Mouse (Mus musculus): ENCODE measurements at regions not wholly inside any gene's neighbourhood (a gene's known extent, or its start where the extent isn't known, plus 50 kb on each side); places are given as distances from the start of the nearest gene placed in this dataset.
"Not testable (repeated sequence)": the region's sequence is repeated elsewhere in the genome, so short reads cannot be mapped to it uniquely, and the experiment has no call there.

- peak; percentile 39 to 43 for DNase-seq
Measured at GRCm38 (mm10) chr16:50847693-50848092, 256.7 kb upstream of the Ccdc54 start.

DNA sequence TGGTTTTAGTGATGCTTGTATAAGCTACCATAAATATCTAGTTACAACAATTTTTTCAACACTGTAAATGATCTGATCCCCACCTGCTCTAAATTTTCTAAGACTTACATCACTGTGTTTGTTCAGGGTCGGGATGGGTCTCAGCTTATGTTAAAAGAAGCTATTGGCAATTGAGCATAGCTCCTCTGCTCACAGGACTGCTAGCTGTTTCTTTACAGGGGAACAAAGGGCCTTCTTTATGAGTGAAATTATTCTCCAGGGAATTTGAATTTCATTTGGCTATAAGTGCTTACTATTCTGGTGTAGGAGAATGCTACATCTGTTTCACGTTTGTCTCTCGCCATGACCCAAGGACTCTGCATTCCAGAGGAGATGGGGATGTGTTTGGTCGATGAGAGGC, 255.6 kb upstream of the Ccdc54 start:
- DNase-seq: no peak

DNA sequence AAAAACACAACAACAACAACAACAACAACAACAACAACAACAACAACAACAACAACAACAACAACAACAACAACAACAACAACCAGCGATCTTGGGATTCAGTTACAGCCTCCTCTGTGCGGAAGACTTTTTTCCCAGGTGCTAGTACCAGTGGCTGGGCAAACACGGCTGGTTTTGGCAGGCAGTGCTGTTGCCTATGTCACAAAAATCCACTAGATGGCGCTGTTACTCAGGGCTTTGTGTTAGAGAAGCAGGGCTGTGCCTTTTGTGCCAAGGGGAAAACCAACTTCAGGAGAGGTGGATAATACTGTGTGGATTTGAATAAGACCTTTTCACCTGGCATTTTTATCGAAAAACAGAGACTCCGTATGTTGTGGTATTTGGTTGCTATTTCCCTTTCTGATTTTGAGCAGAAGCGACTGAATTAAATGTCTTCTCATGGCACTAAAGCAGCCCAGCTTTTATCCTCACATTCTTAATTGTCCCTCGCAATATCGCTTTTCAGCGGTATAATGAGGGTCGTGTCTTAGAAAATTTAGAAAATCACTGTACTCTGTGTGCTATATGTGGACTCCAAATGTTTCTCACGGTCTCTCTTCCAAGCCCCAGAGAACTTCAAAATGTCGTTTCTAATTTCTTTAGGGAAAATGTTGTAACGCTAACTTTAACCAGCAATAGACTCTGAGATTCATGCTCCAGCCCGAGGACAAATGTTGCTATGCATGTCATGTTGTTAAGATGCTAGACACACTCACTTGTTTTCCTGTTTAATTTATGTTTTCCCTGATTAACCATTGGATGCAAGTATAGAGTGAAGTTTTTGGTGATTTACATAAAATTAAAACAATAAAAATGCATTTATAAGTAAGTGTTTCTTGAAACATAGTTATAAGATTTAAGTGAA, 251.0 kb upstream of the Ccdc54 start:
- peak; percentile 86 to 87 for DNase-seq

- peak in 1 of 2 experiments; percentile 20 for DNase-seq
Measured at GRCm38 (mm10) chr16:50841205-50841604, 250.3 kb upstream of the Ccdc54 start.

GRCm38 (mm10) chr16:50839665-50840064, 248.7 kb upstream of the Ccdc54 start:
- DNase-seq: peak in 1 of 2 experiments; percentile 9

GRCm38 (mm10) chr16:50837416-50837815, 246.5 kb upstream of the Ccdc54 start:
- no peak for DNase-seq

GRCm38 (mm10) chr16:50836457-50836856, 245.5 kb upstream of the Ccdc54 start:
- no peak for DNase-seq

GRCm38 (mm10) chr16:50833357-50833756, 242.4 kb upstream of the Ccdc54 start:
- DNase-seq: no peak

DNA sequence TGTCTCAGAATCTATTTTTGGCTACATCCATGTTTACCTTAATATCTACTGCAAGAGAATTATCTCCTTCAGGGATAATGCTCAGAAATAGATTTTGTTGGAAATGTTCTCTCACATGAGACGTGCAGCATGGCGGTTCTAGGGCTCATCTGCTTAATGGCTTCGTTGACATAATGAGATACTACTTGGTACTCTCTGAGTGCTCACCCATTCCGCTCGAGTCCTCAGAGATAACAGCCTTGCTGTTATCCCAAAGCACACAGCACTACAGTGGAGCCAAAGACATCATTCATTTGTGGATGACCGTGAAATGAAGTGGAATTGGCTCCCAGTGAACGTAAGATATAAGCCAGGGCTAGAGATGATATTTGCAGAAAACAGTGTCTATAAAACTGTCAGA, 231.4 kb upstream of the Ccdc54 start:
- no peak for DNase-seq

DNA sequence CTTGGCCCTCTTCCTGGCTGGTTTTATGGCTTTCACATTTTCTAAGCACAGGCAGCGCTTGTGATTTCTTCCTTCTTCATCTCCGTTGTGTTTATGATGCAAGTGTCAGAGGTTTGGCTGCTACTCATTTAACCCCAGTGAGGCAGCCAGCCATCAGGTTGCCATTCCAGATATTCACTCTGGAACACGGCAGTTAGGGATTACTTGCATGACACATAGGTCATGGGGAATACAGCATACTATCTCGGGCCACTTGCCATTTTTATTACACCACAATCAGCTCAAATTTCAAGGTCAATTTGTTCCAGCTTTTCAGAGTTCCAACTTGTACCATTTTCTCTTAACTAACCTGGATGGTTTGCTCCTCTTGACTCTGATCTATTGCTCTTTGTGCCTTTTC, 223.7 kb upstream of the Ccdc54 start:
- no peak for DNase-seq

GRCm38 (mm10) chr16:50799145-50799794, 208.3 kb upstream of the Ccdc54 start:
- DNase-seq: peak; percentile 81 to 86

GRCm38 (mm10) chr16:50798095-50798494, 207.1 kb upstream of the Ccdc54 start:
- DNase-seq: no peak

- DNase-seq: no peak
Measured at GRCm38 (mm10) chr16:50792960-50793359, 202.0 kb upstream of the Ccdc54 start.

- DNase-seq: no peak
Measured at GRCm38 (mm10) chr16:50792506-50792905, 201.6 kb upstream of the Ccdc54 start.

DNA sequence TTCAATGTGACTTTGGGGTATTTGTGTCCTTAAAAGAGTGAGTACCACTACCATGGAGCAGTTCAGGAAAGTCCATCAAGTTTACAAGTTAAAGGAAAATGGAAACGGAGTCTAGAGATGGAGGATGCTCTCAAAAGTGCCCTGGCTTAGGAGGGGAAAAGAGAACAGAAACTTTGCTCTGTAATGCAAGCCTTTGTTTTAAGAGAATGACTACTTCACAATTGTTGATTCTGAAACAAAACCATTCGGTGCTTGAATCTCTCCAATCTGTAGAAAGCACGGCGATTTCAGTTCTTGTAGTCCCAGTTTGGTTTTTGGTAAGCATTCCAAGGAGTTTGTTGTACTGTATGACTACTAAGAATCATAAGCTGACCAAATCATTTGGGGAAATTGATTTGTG, 197.7 kb upstream of the Ccdc54 start:
- no peak for DNase-seq

- no peak for DNase-seq
Measured at GRCm38 (mm10) chr16:50786199-50786598, 195.2 kb upstream of the Ccdc54 start.

GRCm38 (mm10) chr16:50785384-50785783, 194.4 kb upstream of the Ccdc54 start:
- DNase-seq: no peak

DNA sequence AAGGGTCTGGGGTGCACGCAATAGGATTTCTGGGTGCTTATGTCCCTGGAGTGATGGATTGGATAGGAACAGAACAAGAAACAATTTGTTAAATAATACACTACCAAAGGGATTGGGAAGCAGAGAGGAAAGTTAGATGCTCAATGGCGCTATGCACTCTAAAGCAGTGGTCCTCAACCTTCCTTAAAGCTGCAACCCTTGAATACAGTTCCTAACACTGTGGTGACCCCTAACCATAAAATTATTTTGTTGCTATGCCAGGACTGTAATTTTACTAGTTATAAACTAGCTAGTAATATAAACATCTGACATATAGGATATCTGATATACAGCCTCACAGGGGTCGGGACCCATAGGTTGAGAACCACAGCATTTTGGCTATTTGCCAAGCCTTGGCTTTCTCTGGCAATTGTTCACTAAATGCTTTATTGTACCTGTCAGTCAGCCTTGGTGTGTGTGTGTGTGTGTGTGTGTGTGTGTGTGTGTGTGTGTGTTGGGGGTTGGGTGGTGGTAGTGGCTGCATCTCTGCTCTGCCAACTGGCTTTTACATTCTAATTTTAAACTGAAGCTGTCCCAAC, 193.8 kb upstream of the Ccdc54 start:
- DNase-seq: peak in 1 of 2 experiments; percentile 9

GRCm38 (mm10) chr16:50783784-50784650, 193.1 kb upstream of the Ccdc54 start:
- DNase-seq: peak; percentile 18 to 22

- DNase-seq: no peak
Measured at GRCm38 (mm10) chr16:50783240-50783639, 192.3 kb upstream of the Ccdc54 start.

GRCm38 (mm10) chr16:50779030-50779784, 188.3 kb upstream of the Ccdc54 start:
- DNase-seq: no peak

GRCm38 (mm10) chr16:50774699-50775098, 183.7 kb upstream of the Ccdc54 start:
- not testable (repeated sequence) for DNase-seq

All from cerebellum, postnatal 14 days (tissue).